Mouse (Mus musculus): ENCODE results near the gene Gdf9. TPM values are rescaled to one million over a fixed set of nuclear protein-coding genes. Genes with fewer than 3 reads are reported as not detected.

Gene Gdf9
- polyA plus RNA-seq, 1 experiment from 2014 or later = 1.2 TPM

DNA sequence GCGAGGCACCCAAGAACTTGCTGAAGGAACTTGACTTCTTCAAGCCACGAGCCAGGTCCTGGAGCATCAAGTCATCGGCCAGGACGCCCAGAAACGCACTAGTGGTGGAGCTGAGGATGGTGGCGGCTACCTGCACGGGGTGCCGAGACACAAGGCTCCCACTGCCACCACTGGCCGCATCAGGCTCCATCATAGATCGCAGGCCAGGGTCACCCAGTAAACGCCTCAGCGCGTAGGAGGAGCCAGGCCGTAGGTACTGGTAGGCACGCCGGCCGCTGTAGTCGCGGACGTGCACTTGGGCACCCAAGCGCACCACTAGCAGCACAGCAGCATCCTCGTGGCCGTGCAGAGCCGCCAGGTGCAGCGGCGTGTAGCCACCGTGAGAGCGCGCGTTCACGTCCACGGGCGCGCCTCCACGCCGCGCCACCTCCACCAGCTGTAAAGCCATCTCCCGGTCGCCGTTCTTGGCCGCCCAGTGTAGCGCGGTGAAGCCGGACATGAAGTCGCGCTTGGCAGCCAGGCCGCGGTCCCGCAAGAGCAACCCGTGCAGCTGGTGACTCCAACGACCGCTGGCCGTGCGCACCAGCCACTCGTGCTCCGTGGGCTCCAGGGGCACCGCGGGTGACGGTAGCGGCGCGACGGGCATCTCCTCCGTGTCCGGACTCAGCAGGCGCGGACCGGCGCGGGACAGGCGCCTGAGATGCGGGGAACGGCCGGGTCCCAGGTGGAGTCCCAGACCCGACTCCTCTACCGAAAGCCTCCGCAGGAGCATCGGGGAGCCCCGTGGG lies 47.8 kb downstream of the Gdf9 start:
- Histone ChIP-seq H3K9me3 (ENCODE audit: control insufficient read depth, low read length) (peaks cover 5% of the 10 kb centered on the region; the same call in 1 of the 2 replicates), H3K9ac (ENCODE audit: low read depth, low read length) (peak overlapping the region; percentile 50), H3K27ac (ENCODE audit: low read depth, low read length) (no peak overlapping the region), H3K36me3 (ENCODE audit: control insufficient read depth, insufficient read depth, low read length) (no peaks in the 10 kb centered on the region), H3K27me3 (ENCODE audit: control insufficient read depth, insufficient read depth, low read length) (peaks cover 48% of the 10 kb centered on the region), H3K4me2 (replicated peaks; ENCODE audit: low read depth, low read length) (peak overlapping the region; percentile 67), H3K4me1 (ENCODE audit: control insufficient read depth, insufficient read depth, low read length) (peaks cover 9% of the 10 kb centered on the region; the same call in 1 of the 2 replicates), H3K4me3 (ENCODE audit: low read length) (peak overlapping the region; percentile 42)
- ATAC-seq (ENCODE audit: low FRiP score, low TSS enrichment) = peak; percentile 71
- WGBS = 5% methylated on average over 79 of the region's 79 CpGs

GRCm38 (mm10) chr11:53479171-53479782 lies 48.5 kb downstream of the Gdf9 start:
- peak; percentile 37; the same call in 1 of the 2 replicates for ATAC-seq (ENCODE audit: low FRiP score, low TSS enrichment)
- WGBS = 2% methylated on average over 43 of the region's 62 CpGs
- peaks cover 47% of the 10 kb centered on the region for H3K27me3 ChIP-seq (ENCODE audit: control insufficient read depth, insufficient read depth, low read length)

GRCm38 (mm10) chr11:53479783-53480301 lies 49.0 kb downstream of the Gdf9 start, which contains the start of the genes Gm9945 and Sowaha:
Gene Gm9945 (plus strand): TSS chr11:53480166.
Gene Sowaha (minus strand): TSS chr11:53480274.
- no peak within 1 kb of the TSS for H3K27ac ChIP-seq (ENCODE audit: low read depth, low read length)

More at GRCm38 (mm10) chr11:53479171-53479782, 48.5 kb downstream of the Gdf9 start:
- H3K4me1 ChIP-seq (ENCODE audit: control insufficient read depth, insufficient read depth, low read length) = peaks cover 9% of the 10 kb centered on the region; the same call in 1 of the 2 replicates
- peak overlapping the region; percentile 42 for H3K4me3 ChIP-seq (ENCODE audit: low read length)
- H3K9me3 ChIP-seq (ENCODE audit: control insufficient read depth, low read length) = peaks cover 5% of the 10 kb centered on the region; the same call in 1 of the 2 replicates
- H3K27ac ChIP-seq (ENCODE audit: low read depth, low read length) = no peak overlapping the region
- peak overlapping the region; percentile 67 for H3K4me2 ChIP-seq (replicated peaks; ENCODE audit: low read depth, low read length)
- H3K9ac ChIP-seq (ENCODE audit: low read depth, low read length) = peak overlapping the region; percentile 50
- H3K36me3 ChIP-seq (ENCODE audit: control insufficient read depth, insufficient read depth, low read length) = no peaks in the 10 kb centered on the region

GRCm38 (mm10) chr11:53481088-53481730 lies 50.4 kb downstream of the Gdf9 start:
- H3K4me1 ChIP-seq (ENCODE audit: control insufficient read depth, insufficient read depth, low read length) = peaks cover 9% of the 10 kb centered on the region; the same call in 1 of the 2 replicates
- WGBS = 78% methylated on average over 4 of the region's 4 CpGs
- H3K27me3 ChIP-seq (ENCODE audit: control insufficient read depth, insufficient read depth, low read length) = peaks cover 47% of the 10 kb centered on the region
- no peak overlapping the region for H3K9ac ChIP-seq (ENCODE audit: low read depth, low read length)
- H3K4me3 ChIP-seq (ENCODE audit: low read length) = no peak overlapping the region
- no peak for ATAC-seq (ENCODE audit: low FRiP score, low TSS enrichment)
- H3K27ac ChIP-seq (ENCODE audit: low read depth, low read length) = no peak overlapping the region
- no peak overlapping the region for H3K4me2 ChIP-seq (replicated peaks; ENCODE audit: low read depth, low read length)
- H3K36me3 ChIP-seq (ENCODE audit: control insufficient read depth, insufficient read depth, low read length) = no peaks in the 10 kb centered on the region
- peaks cover 5% of the 10 kb centered on the region; the same call in 1 of the 2 replicates for H3K9me3 ChIP-seq (ENCODE audit: control insufficient read depth, low read length)

More at GRCm38 (mm10) chr11:53479783-53480301, 49.0 kb downstream of the Gdf9 start, which contains the start of the genes Gm9945 and Sowaha:
- Histone ChIP-seq H3K9me3 (ENCODE audit: control insufficient read depth, low read length) (peaks cover 5% of the 10 kb centered on the region; the same call in 1 of the 2 replicates), H3K4me2 (replicated peaks; ENCODE audit: low read depth, low read length) (peak within 1 kb of the TSS; percentile 67), H3K36me3 (ENCODE audit: control insufficient read depth, insufficient read depth, low read length) (no peaks in the 10 kb centered on the region), H3K27me3 (ENCODE audit: control insufficient read depth, insufficient read depth, low read length) (peaks cover 47% of the 10 kb centered on the region), H3K4me3 (ENCODE audit: low read length) (peak within 1 kb of the TSS; percentile 42), H3K9ac (ENCODE audit: low read depth, low read length) (peak within 1 kb of the TSS; percentile 50), H3K4me1 (ENCODE audit: control insufficient read depth, insufficient read depth, low read length) (peaks cover 9% of the 10 kb centered on the region; the same call in 1 of the 2 replicates)
- peak; percentile 66 for ATAC-seq (ENCODE audit: low FRiP score, low TSS enrichment)
- WGBS = 2% methylated on average over 40 of the region's 40 CpGs

DNA sequence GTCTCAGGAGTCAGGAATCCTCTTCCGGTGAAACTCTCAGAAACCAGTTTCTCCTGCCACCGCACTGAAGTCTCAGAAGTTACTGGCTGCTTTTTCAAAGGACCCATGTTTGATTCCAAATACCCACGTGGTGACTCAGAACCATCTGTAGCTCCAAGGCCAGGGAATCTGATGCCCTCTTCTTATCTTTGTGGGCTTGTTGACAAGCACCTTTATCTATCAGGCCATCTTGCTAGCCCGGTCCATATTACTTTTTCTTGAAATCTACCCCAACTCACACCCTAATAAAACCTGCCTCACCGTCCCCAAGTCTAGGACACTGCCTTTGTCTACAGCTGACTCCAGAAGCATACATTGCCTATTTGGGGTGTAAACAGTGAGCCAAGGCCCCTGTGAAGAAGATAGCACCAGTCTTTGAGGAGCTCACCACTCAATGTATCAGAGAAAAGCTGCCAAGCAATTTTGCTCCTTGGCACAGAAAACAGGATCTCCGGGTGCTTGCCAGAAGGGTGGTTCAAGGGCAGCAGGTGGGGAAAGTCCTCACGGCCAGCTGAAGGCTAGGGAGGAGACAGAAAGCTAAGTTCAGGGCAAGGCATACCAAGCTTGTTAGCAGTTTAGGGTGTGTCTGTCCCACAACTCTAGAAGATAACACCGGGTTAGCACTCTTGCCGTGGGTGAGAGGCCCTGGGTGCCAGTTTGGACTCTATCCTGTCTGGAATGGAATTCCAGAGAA lies 52.5 kb downstream of the Gdf9 start:
- H3K4me2 ChIP-seq (replicated peaks; ENCODE audit: low read depth, low read length) = no peak overlapping the region
- H3K4me3 ChIP-seq (ENCODE audit: low read length) = no peak overlapping the region
- ATAC-seq (ENCODE audit: low FRiP score, low TSS enrichment) = no peak
- H3K27me3 ChIP-seq (ENCODE audit: control insufficient read depth, insufficient read depth, low read length) = peaks cover 43% of the 10 kb centered on the region
- H3K27ac ChIP-seq (ENCODE audit: low read depth, low read length) = no peak overlapping the region
- no peak overlapping the region for H3K9ac ChIP-seq (ENCODE audit: low read depth, low read length)
- 72% methylated on average over 9 of the region's 9 CpGs for WGBS
- H3K36me3 ChIP-seq (ENCODE audit: control insufficient read depth, insufficient read depth, low read length) = no peaks in the 10 kb centered on the region
- H3K9me3 ChIP-seq (ENCODE audit: control insufficient read depth, low read length) = peaks cover 5% of the 10 kb centered on the region; the same call in 1 of the 2 replicates
- peaks cover 17% of the 10 kb centered on the region; the same call in 1 of the 2 replicates for H3K4me1 ChIP-seq (ENCODE audit: control insufficient read depth, insufficient read depth, low read length)

- Histone ChIP-seq H3K4me3 (ENCODE audit: low read length) (no peak overlapping the region), H3K36me3 (ENCODE audit: control insufficient read depth, insufficient read depth, low read length) (no peaks in the 10 kb centered on the region), H3K4me1 (ENCODE audit: control insufficient read depth, insufficient read depth, low read length) (peaks cover 8% of the 10 kb centered on the region; the same call in 1 of the 2 replicates), H3K4me2 (replicated peaks; ENCODE audit: low read depth, low read length) (no peak overlapping the region), H3K27me3 (ENCODE audit: control insufficient read depth, insufficient read depth, low read length) (peaks cover 20% of the 10 kb centered on the region; the same call in 1 of the 2 replicates), H3K9me3 (ENCODE audit: control insufficient read depth, low read length) (no peaks in the 10 kb centered on the region; the same call in 1 of the 2 replicates), H3K27ac (ENCODE audit: low read depth, low read length) (no peak overlapping the region), H3K9ac (ENCODE audit: low read depth, low read length) (no peak overlapping the region)
- ATAC-seq (ENCODE audit: low FRiP score, low TSS enrichment) = no peak
- WGBS = 46% methylated on average over 3 of the region's 3 CpGs
These were observed 54.9 kb downstream of the Gdf9 start for GRCm38 (mm10) chr11:53485719-53486118.

DNA sequence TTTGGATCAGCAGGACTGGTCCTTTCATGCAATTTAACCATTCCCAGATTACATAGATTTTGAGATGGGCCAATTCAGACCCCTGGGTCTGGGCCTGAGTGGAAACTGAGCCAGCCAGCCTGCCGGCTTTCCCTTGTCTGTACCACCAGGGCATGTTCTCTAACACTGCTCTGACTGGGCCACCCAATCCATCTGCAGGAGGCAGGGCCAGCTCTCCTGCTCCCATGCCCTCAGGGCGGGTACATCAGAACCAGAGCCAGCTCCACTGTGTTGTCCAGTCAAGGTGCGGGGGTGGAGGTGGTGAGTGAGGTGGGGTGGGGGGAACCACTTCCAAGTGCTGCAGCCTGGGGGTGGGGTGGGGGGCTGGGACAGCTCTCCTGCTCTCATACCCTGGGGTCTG lies 55.5 kb downstream of the Gdf9 start:
- WGBS = 56% methylated on average over 3 of the region's 3 CpGs
- peaks cover 14% of the 10 kb centered on the region; the same call in 1 of the 2 replicates for H3K27me3 ChIP-seq (ENCODE audit: control insufficient read depth, insufficient read depth, low read length)
- H3K4me1 ChIP-seq (ENCODE audit: control insufficient read depth, insufficient read depth, low read length) = peaks cover 8% of the 10 kb centered on the region; the same call in 1 of the 2 replicates
- ATAC-seq (ENCODE audit: low FRiP score, low TSS enrichment) = no peak
- H3K36me3 ChIP-seq (ENCODE audit: control insufficient read depth, insufficient read depth, low read length) = no peaks in the 10 kb centered on the region
- H3K9ac ChIP-seq (ENCODE audit: low read depth, low read length) = no peak overlapping the region
- H3K4me3 ChIP-seq (ENCODE audit: low read length) = no peak overlapping the region
- H3K9me3 ChIP-seq (ENCODE audit: control insufficient read depth, low read length) = no peaks in the 10 kb centered on the region; the same call in 1 of the 2 replicates
- no peak overlapping the region for H3K27ac ChIP-seq (ENCODE audit: low read depth, low read length)
- peak overlapping the region; percentile 48; the same call in 1 of the 2 replicates for H3K4me2 ChIP-seq (replicated peaks; ENCODE audit: low read depth, low read length)
